Mouse (Mus musculus) kidney, postnatal 25 days (tissue): ENCODE data around the gene Plekha3.

Source experiments
- DNase-seq, 2 experiments: peaks; one replicate each; pipeline ENCODE4 v3.0.0; 2021; ENCODE audit warnings: mixed read lengths in 2 of 2

The Plekha3 gene

DNA sequence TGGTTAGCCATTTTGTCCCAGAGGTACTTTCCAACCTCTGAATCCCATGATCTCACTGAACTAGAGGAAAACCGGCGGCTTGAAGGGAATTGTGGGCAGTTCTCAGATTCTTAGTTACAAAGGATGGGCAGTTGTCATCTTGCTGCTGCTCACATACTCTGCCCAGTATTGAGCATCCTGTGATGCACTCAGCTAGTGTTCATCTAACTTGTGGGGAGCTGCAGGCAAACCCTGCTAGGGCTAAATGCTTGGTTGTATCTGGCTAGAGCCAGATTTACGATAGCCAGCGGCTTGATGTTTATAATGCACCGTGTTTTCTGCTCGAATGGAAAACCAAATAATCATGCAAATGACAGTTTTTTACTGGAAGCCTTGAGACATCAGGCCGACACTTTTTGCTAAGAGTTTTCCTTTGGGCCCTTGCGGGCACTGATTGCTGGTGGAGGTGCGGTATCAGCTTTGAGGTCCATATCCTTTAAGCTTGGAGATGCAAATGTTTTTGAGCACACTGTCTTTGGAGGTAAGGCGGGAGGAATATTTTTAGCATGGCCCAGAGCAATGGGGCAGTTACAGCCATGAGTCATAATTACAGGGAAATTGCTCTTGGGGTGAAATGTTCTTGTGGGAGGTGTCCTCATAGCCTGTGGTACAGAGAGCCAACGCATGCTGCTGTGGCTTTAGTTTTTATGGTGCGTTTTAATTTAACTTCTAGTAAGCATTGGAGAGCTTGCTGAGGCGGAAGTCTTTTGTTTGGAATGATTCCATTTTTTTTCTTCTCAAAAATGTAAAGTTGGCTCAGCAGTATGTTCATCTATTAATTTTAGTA is 1.5 kb downstream of the Plekha3 start:
- no peak for DNase-seq

GRCm38 (mm10) chr2:76682301-76682700 is 7.2 kb downstream of the Plekha3 start:
- no peak for DNase-seq

DNA sequence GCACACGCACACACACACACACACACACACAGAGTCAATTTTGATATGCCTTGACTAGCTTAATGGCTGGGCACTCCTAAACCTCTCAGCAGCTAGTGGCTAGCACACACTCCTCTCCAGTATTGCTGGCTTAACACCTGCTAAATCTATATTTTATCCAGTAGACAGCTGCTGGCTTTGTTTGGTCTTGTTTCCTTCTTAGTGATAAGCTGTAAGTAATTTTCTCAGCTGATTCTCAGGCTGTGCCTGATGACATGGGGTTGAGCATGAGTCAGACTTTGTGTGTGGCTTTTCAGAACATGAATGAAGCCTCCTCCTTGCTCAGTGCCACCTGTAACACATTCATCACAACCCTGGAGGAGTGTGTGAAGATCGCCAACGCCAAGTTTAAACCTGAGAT is 11.9 kb downstream of the Plekha3 start:
- no peak for DNase-seq

DNA sequence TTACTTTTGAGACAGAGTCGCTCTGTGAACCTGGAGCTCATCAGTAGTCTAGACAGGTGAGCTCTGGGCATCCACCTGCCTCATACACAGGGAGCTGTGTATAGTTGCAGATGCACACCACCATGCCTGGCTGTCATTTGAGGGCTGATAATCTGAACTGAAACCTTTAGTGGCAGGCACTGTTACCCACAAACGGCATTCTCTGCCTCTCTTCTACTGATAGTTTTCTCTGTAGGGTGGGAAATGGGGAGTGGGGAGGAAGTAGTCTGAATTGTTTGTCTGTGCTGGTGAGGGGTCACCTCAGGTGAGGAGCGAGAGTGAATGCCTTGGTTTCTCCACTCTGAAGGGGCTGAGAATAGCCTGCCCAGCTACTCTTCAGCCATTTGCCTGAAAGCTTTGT is 12.5 kb downstream of the Plekha3 start:
- no peak for DNase-seq

GRCm38 (mm10) chr2:76688162-76688561 is 13.1 kb downstream of the Plekha3 start:
- no peak for DNase-seq

DNA sequence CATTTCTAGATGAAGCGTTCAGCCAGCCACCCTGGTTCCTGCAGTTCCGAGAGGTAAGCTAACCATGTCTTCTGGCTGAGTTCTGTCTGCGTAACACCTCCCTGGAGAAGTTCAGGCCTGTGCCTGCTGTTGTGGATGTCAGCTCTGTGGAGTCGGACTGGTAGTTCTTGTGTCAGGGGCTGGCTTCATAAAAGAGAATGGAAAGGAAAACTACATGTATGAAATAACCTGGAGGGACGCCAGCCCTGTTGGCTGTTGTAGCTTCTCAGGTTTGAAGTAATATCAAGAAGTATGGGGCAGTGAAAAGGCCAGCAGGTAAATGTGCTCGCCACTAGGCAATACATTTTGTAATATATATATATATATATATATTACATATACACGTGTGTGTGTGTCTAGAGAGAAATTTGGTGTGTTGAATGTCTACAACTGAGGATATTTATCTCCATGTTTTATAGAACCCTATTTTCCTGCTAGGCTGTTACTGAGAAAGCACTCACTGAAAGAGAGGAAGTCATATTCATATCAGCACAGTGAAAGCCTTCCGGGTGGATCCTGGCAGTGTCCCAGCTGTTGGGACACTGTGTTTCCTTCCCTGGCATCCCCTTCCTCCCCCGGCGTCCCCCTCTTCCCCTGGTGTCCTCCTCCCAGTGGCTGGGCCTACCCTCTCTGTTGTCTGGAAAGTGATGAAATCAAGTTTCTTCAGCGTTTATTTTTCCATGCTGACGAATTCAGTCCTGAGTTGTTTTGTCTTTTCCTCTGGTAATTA is 15.5 kb downstream of the Plekha3 start:
- DNase-seq, result peak; percentile 80 to 91

DNA sequence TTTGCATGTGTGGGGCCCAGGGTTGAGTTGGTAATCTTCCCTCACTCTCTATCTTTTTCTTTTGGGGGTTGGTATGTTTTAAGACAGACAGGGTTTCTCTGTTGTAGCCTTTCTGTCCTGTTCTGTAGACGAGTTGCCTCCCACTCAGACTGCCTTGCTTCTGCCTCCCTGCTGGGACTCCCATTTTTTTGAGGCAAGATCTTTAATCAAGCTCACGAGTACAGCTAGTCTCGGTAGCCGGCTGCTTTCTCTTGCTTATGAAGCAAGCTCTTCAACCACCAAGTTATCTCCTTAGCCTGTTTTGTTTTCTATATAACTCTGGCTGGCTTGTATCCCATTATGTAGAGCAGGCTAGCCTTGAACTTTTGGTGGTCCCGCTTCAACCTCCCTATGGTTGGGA is 18.7 kb downstream of the Plekha3 start:
- no peak for DNase-seq

- peak in 1 of 2 experiments; percentile 45 for DNase-seq
Measured at GRCm38 (mm10) chr2:76695290-76695689, 20.2 kb downstream of the Plekha3 start.

DNA sequence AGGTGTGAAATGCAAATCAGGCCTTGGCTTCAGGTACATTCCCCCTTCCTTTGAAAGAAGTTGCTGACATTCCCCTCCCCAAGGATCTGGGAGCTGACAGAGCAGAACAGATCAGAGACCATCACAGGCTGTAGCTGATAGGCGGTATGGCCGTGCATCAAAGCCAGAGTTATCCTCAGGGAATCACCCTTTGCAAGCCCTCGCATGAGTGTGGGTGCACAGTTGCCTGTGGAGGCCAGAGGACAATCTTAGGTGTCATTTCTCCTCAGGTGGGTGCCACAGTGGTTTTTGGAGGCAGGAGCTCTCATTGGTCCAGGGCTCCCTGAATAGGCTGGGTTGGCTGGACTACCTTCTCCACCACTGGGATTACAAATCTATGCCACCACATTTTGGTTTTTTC is 27.1 kb downstream of the Plekha3 start:
- DNase-seq, result no peak

DNA sequence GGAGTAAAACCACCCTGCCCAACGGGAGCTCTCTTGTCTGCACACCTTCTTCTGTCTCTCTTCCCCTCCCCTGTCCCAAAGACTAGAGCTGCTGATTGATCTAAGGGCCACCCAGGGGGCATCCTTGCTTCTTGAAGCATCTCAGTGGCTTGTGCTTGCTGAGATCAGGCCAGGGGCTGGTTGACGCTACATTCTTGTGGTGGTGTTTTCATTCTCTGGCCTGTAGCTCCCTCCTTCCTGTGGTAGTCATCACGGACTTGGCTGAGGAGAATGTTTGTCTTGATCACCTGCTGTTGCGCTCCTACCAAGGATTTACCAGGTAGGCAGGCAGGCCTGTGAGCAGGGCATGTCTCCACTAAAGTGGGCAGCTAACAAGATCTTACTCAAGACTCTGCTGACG is 27.7 kb downstream of the Plekha3 start:
- DNase-seq, result no peak

DNA sequence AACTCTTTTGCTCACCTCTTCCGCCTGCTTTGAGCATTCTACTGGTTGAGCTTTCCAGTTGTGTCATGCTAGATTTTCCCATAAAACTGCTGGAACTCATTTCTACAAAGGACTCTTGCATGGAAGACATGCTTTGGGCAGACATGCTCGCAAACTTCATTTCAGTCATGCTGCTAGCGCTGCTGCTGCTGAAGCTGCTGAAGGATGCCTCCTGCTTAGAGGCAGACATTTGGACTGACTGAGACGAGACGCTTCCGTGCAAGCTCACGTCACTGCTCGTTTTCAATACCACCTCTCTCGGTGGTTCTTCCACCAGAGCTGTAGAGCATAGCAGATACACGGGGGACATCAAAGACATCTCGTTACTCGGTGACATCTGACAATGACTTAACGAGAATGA is 30.6 kb downstream of the Plekha3 start:
- DNase-seq, result no peak

GRCm38 (mm10) chr2:76708512-76708911 is 33.4 kb downstream of the Plekha3 start:
- no peak for DNase-seq

- DNase-seq, result peak in 1 of 2 experiments; percentile 20
Measured at GRCm38 (mm10) chr2:76714984-76715383, 39.9 kb downstream of the Plekha3 start.

DNA sequence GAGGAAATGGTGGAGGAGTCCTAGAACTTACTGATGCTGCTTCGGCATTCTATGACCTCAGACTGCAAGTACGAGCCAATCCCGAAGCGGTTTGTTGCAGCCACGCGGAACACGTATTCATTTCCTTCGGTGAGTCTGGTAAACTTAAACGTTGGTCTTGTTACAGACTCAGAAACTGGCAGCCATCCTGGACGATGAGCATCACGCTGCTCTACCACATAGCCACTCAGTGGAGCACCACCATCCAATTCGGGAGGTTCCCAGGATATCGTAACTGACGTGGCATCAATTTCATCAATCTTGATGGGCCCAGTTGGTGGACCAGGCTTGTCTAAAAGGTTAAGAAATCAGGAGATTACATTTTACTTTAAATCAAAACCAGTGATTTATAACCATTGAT is 44.6 kb downstream of the Plekha3 start:
- no peak for DNase-seq
